ENCODE assay signal across 8 mouse cellular contexts in genomic region chr2:122637526-122637997, GRCm38 (mm10). TPM values are rescaled to one million over a fixed set of nuclear protein-coding genes. Genes with fewer than 3 reads are reported as not detected.
A peak's percentile ranks its signal among the peaks of the same experiment; 100 is the strongest.
DNase-seq lines count a peak whose midpoint lies in the region; ATAC-seq and TF ChIP-seq lines count a peak whose summit lies in the region.

No protein-coding gene starts in this region.

- no peak for TF ChIP-seq POLR2A in cerebellum, adult 2 months (IDR thresholded peaks at IDR 0.05; ENCODE audit: borderline replicate concordance, insufficient read depth, low read length)

- in situ Hi-C loops in ES-E14 (cut with MboI; ENCODE audit: low sequenced_read_pairs in 2 of 2, unreplicated experiment in 2 of 2) = no loop called here

- ATAC-seq in forebrain, postnatal 0 days = peak; percentile 72

- peaks cover 3% of the 10 kb centered on the region; the same call in 1 of the 2 replicates for H3K36me3 ChIP-seq in ES-E14 (ENCODE audit: control insufficient read depth, insufficient read depth, low read length, poor library complexity, severe bottlenecking)
- H3K36me3 ChIP-seq in forebrain, postnatal 0 days (ENCODE audit: insufficient read depth) = peaks cover 15% of the 10 kb centered on the region

- H3K4me1 ChIP-seq in ES-E14 (ENCODE audit: control insufficient read depth in 2 of 2, insufficient read depth in 2 of 2, low read length in 2 of 2, poor library complexity in 1 of 2) = no peaks in the 10 kb centered on the region; a peak in 1 of 4 replicates
- H3K4me1 ChIP-seq in cerebellum, adult 2 months (ENCODE audit: control insufficient read depth, insufficient read depth, low read length) = no peaks in the 10 kb centered on the region
- no peaks in the 10 kb centered on the region for H3K4me1 ChIP-seq in forebrain, postnatal 0 days (ENCODE audit: insufficient read depth)

- peak; percentile 83 for TF ChIP-seq CTCF in cerebellum, adult 2 months (IDR thresholded peaks at IDR 0.05; ENCODE audit: borderline replicate concordance, insufficient read depth, low read depth, low read length)
- peak; percentile 88 for TF ChIP-seq CTCF in forebrain, postnatal 0 days (IDR thresholded peaks at IDR 0.05; ENCODE audit: low read depth)

- H3K4me2 ChIP-seq in forebrain, postnatal 0 days (ENCODE audit: low read depth) = peak overlapping the region; percentile 68

- peak overlapping the region; percentile 65 to 66 for H3K4me3 ChIP-seq in ES-E14 (ENCODE audit: insufficient read depth in 1 of 2, low read depth in 1 of 2, low read length in 2 of 2, poor library complexity in 1 of 2, severe bottlenecking in 1 of 2)
- peak overlapping the region; percentile 44 for H3K4me3 ChIP-seq in cerebellum, adult 2 months (replicated peaks; ENCODE audit: insufficient read depth, low read depth, low read length)
- peak overlapping the region; percentile 32 for H3K4me3 ChIP-seq in forebrain, postnatal 0 days (ENCODE audit: low read depth, low read length)

- no peaks in the 10 kb centered on the region for H3K27me3 ChIP-seq in cerebellum, adult 2 months (ENCODE audit: control insufficient read depth, insufficient read depth, low read length)
- H3K27me3 ChIP-seq in forebrain, postnatal 0 days (ENCODE audit: insufficient read depth, low read length) = no peaks in the 10 kb centered on the region

- DNase-seq in ES-E14 (ENCODE audit: low read depth, low spot score) = peak; percentile 46
- peak; percentile 62 to 76 for DNase-seq in cerebellum, adult 2 months
- DNase-seq in forebrain, postnatal 0 days = peak; percentile 69
- DNase-seq in heart, postnatal 4 days = peak; percentile 83
- peak; percentile 46 for DNase-seq in layer of hippocampus, adult 9-11 months
- DNase-seq in lung, postnatal 14 days = peak; percentile 81
- DNase-seq in ovary, postnatal 10 days (ENCODE audit: low spot score) = peak; percentile 47
- peak; percentile 47 to 79 for DNase-seq in thymus, postnatal 10 days (ENCODE audit: low spot score in 2 of 2)

- no peaks in the 10 kb centered on the region for H3K9me3 ChIP-seq in ES-E14 (ENCODE audit: control insufficient read depth, insufficient read depth, low read depth, low read length)
- H3K9me3 ChIP-seq in forebrain, postnatal 0 days (ENCODE audit: low read length) = no peaks in the 10 kb centered on the region

- H3K27ac ChIP-seq in ES-E14 (ENCODE audit: insufficient read depth, low read depth, low read length, poor library complexity, severe bottlenecking) = no peak overlapping the region
- no peak overlapping the region for H3K27ac ChIP-seq in cerebellum, adult 2 months (ENCODE audit: insufficient read depth, low read length)
- H3K27ac ChIP-seq in forebrain, postnatal 0 days (ENCODE audit: low read depth, low read length) = no peak overlapping the region

- 1% methylated on average over 36 of the region's 36 CpGs for WGBS in cerebellum, adult 2 months
- under 1% methylated on average over 36 of the region's 36 CpGs for WGBS in forebrain, postnatal 0 days

- peak overlapping the region; percentile 53 for H3K9ac ChIP-seq in ES-E14 (ENCODE audit: insufficient read depth, low read depth, low read length, poor library complexity, severe bottlenecking)
- H3K9ac ChIP-seq in forebrain, postnatal 0 days = no peak overlapping the region; the same call in 1 of the 2 replicates

TF ChIP-seq in ES-E14, 5 proteins besides CTCF, POLR2A, EP300 and RAD21:
- TF ChIP-seq HCFC1 (IDR thresholded peaks at IDR 0.05; ENCODE audit: borderline replicate concordance, insufficient read depth, low read length) (no peak), CHD2 (IDR thresholded peaks at IDR 0.05; ENCODE audit: low read depth, low read length) (no peak), MAFK (IDR thresholded peaks at IDR 0.05; ENCODE audit: insufficient read depth, low read depth, low read length) (no peak), ZC3H11A (IDR thresholded peaks at IDR 0.05; ENCODE audit: borderline replicate concordance, low read depth, low read length) (no peak), ZNF384 (IDR thresholded peaks at IDR 0.05; ENCODE audit: low read depth, low read length) (no peak)

RNA-seq across cellular contexts. Expression of gene AA467197, which starts 0.8 kb away (rescaled TPM):
- total RNA-seq in ES-E14 (2012; rRNA removed) = 0.53 and 0.54 TPM in 2 replicates
- 0.67 and 0.81 TPM in 2 replicates for polyA plus RNA-seq in cerebellum, adult 2 months (2012; rRNA removed)
- total RNA-seq in forebrain, postnatal 0 days (2014; rRNA removed) = 0.46 and 1.4 TPM in 2 replicates
- polyA plus RNA-seq in forebrain, postnatal 0 days (2015; fragmentation: Nextera tagmentation; extraction: Ambion mirVana) = 0.59 TPM in 1 of 2 replicates, not detected in the other
- under 1 TPM in 1 of 2 experiments, not detected in 1; 0.36 TPM for total RNA-seq in heart, postnatal 4 days (2021)

RNA-seq across cellular contexts. Expression of gene Gatm, which starts 26.5 kb away (rescaled TPM):
- 2.0 and 2.2 TPM in 2 replicates for total RNA-seq in ES-E14 (2012; rRNA removed)
- 164 and 201 TPM in 2 replicates for polyA plus RNA-seq in cerebellum, adult 2 months (2012; rRNA removed)
- total RNA-seq in forebrain, postnatal 0 days (2014; rRNA removed) = 47.6 and 48.2 TPM in 2 replicates
- 53.0 and 59.7 TPM in 2 replicates for polyA plus RNA-seq in forebrain, postnatal 0 days (2015; fragmentation: Nextera tagmentation; extraction: Ambion mirVana)
- 10 to 100 TPM in 1 of 2 experiments, 1 to 10 TPM in 1; 9.1 to 10.5 TPM for total RNA-seq in heart, postnatal 4 days (2021)
